Mouse (Mus musculus) MEL (cell line): Measurements from ENCODE around the gene Dctn1. TPM values are rescaled to one million over a fixed set of nuclear protein-coding genes. Genes with fewer than 3 reads are reported as not detected.

Source experiments
- DNase-seq: peaks from one replicate; pipeline ENCODE4 v3.0.0; 2011; ENCODE audit warnings: low read depth, low spot score
- H3K27ac ChIP-seq: 2 replicates; pipeline ENCODE4 v1.5.1; 2012; ENCODE audit warnings: low read depth, mild to moderate bottlenecking, control low read depth, low read length, moderate library complexity; ENCODE audit not compliant: control insufficient read depth
- H3K27me3 ChIP-seq, 2 experiments: fragments of 150-350 bp in 1 of 2; sonication (generic) in 1 of 2; 2 replicates each; pipeline ENCODE4 v1.6.1; 2012; ENCODE audit warnings: low read length in 2 of 2, mild to moderate bottlenecking in 2 of 2, improper control_type of control experiment in 1 of 2, moderate library complexity in 1 of 2; ENCODE audit not compliant: insufficient read depth in 2 of 2, control insufficient read depth in 1 of 2
- H3K36me3 ChIP-seq, 2 experiments: 2 replicates each; pipeline ENCODE4 v1.6.1; 2012 to 2014; ENCODE audit warnings: low read length in 2 of 2, improper control_type of control experiment in 1 of 2, inconsistent platforms in 1 of 2, mild to moderate bottlenecking in 1 of 2; ENCODE audit not compliant: insufficient read depth in 2 of 2, control insufficient read depth in 1 of 2
- H3K4me1 ChIP-seq, 2 experiments: fragments of 150-350 bp in 1 of 2; sonication (generic) in 1 of 2; 2 replicates each; pipeline ENCODE4 v1.6.1; 2012; ENCODE audit warnings: low read length in 2 of 2, improper control_type of control experiment in 1 of 2, mild to moderate bottlenecking in 1 of 2; ENCODE audit not compliant: insufficient read depth in 2 of 2, control insufficient read depth in 1 of 2
- H3K4me3 ChIP-seq, 2 experiments: fragments of 150-350 bp in 1 of 2; sonication (generic) in 1 of 2; 2 replicates each; pipeline ENCODE4 v1.5.1; 2012; ENCODE audit warnings: low read depth in 2 of 2, low read length in 2 of 2, mild to moderate bottlenecking in 2 of 2, moderate library complexity in 2 of 2, control low read depth in 1 of 2, improper control_type of control experiment in 1 of 2; ENCODE audit not compliant: control insufficient read depth in 1 of 2, insufficient read depth in 1 of 2
- H3K79me2 ChIP-seq: 2 replicates; pipeline ENCODE4 v1.6.1; 2012; ENCODE audit warnings: mild to moderate bottlenecking, low read length, moderate library complexity; ENCODE audit not compliant: control insufficient read depth, poor library complexity, insufficient read depth
- H3K9ac ChIP-seq: 2 replicates; pipeline ENCODE4 v1.6.1; 2012; ENCODE audit warnings: low read depth, mild to moderate bottlenecking, control low read depth, low read length, moderate library complexity; ENCODE audit not compliant: control insufficient read depth, poor library complexity, severe bottlenecking
- H3K9me3 ChIP-seq: fragments of 150-350 bp; sonication (generic); replicated peaks from 2 replicates; pipeline ENCODE4 v1.6.1; 2012; ENCODE audit warnings: mild to moderate bottlenecking, low read length, improper control_type of control experiment, moderate library complexity; ENCODE audit not compliant: insufficient read depth
- CHD2 ChIP-seq: IDR thresholded peaks from 2 replicates; pipeline ENCODE4 v1.6.1; 2011; ENCODE audit warnings: low read length, improper control_type of control experiment
- CTCF ChIP-seq, 3 experiments: IDR thresholded peaks in 2 of 3; conservative IDR thresholded peaks in 1 of 3; 2 replicates each; pipeline ENCODE4 v1.5.1; 2011 to 2012; ENCODE audit warnings: low read length in 3 of 3, low read depth in 2 of 3, mild to moderate bottlenecking in 2 of 3, improper control_type of control experiment in 1 of 3, inconsistent platforms in 1 of 3, mixed read lengths in 1 of 3, moderate library complexity in 1 of 3; ENCODE audit not compliant: control insufficient read depth in 1 of 3, insufficient read depth in 1 of 3, poor library complexity in 1 of 3, severe bottlenecking in 1 of 3
- ETS1 ChIP-seq: IDR thresholded peaks from 2 replicates; pipeline ENCODE4 v1.6.1; 2012; ENCODE audit warnings: low read depth, mild to moderate bottlenecking, inconsistent platforms, low read length, improper control_type of control experiment, moderate library complexity
- GABPA ChIP-seq: IDR thresholded peaks from 2 replicates; pipeline ENCODE4 v1.6.1; 2012; ENCODE audit warnings: low read depth, mild to moderate bottlenecking, inconsistent platforms, low read length, improper control_type of control experiment, moderate library complexity
- HCFC1 ChIP-seq: IDR thresholded peaks from 2 replicates; pipeline ENCODE4 v1.6.1; 2012; ENCODE audit warnings: low read depth, mild to moderate bottlenecking, inconsistent platforms, low read length, improper control_type of control experiment, moderate library complexity
- MAFK ChIP-seq: IDR thresholded peaks from 2 replicates; pipeline ENCODE4 v1.6.1; 2011; ENCODE audit warnings: low read depth, mild to moderate bottlenecking, low read length, improper control_type of control experiment, borderline replicate concordance
- MAX ChIP-seq: IDR thresholded peaks from 2 replicates; pipeline ENCODE4 v1.6.1; 2011; ENCODE audit warnings: low read length, improper control_type of control experiment
- MAZ ChIP-seq: IDR thresholded peaks from 2 replicates; pipeline ENCODE4 v1.6.1; 2012; ENCODE audit warnings: low read depth, mild to moderate bottlenecking, inconsistent platforms, low read length, improper control_type of control experiment
- MYB ChIP-seq: IDR thresholded peaks from 2 replicates; pipeline ENCODE4 v1.6.1; 2011; ENCODE audit warnings: mild to moderate bottlenecking, low read depth, low read length, improper control_type of control experiment
- MYC ChIP-seq: IDR thresholded peaks from 2 replicates; pipeline ENCODE4 v1.6.1; 2011; ENCODE audit warnings: low read depth, mild to moderate bottlenecking, low read length, improper control_type of control experiment, moderate library complexity
- NELFE ChIP-seq: IDR thresholded peaks from 2 replicates; pipeline ENCODE4 v1.6.1; 2011; ENCODE audit warnings: low read depth, low read length, improper control_type of control experiment
- NRF1 ChIP-seq: IDR thresholded peaks from 2 replicates; pipeline ENCODE4 v1.6.1; 2014; ENCODE audit warnings: low read depth, mild to moderate bottlenecking, inconsistent platforms, low read length, improper control_type of control experiment, moderate library complexity; ENCODE audit not compliant: poor library complexity, insufficient read depth, severe bottlenecking
- POLR2A ChIP-seq, 2 experiments: IDR thresholded peaks; 2 replicates each; pipeline ENCODE4 v1.6.1; 2011 to 2012; ENCODE audit warnings: low read length in 2 of 2, mild to moderate bottlenecking in 2 of 2, control low read depth in 1 of 2, improper control_type of control experiment in 1 of 2, low read depth in 1 of 2, moderate library complexity in 1 of 2; ENCODE audit not compliant: control insufficient read depth in 1 of 2, insufficient read depth in 1 of 2, poor library complexity in 1 of 2
- POLR2AphosphoS5 ChIP-seq: IDR thresholded peaks from 2 replicates; pipeline ENCODE4 v1.6.1; 2012; ENCODE audit warnings: low read depth, borderline replicate concordance, mild to moderate bottlenecking, inconsistent platforms, low read length, moderate library complexity, mixed read lengths
- RAD21 ChIP-seq: IDR thresholded peaks from 2 replicates; pipeline ENCODE4 v1.6.1; 2011; ENCODE audit warnings: mild to moderate bottlenecking, low read depth, low read length, improper control_type of control experiment
- RCOR1 ChIP-seq: IDR thresholded peaks from 2 replicates; pipeline ENCODE4 v1.6.1; 2012; ENCODE audit warnings: low read depth, mild to moderate bottlenecking, inconsistent platforms, low read length, improper control_type of control experiment
- SIN3A ChIP-seq: IDR thresholded peaks from 2 replicates; pipeline ENCODE4 v1.6.1; 2012; ENCODE audit warnings: low read length, improper control_type of control experiment, inconsistent platforms
- SMC3 ChIP-seq: IDR thresholded peaks from 2 replicates; pipeline ENCODE4 v1.6.1; 2011; ENCODE audit warnings: low read depth, low read length, improper control_type of control experiment
- TAL1 ChIP-seq: IDR thresholded peaks from 2 replicates; pipeline ENCODE4 v1.6.1; 2012; ENCODE audit warnings: mild to moderate bottlenecking, inconsistent platforms, low read length, moderate library complexity, mixed read lengths
- TCF12 ChIP-seq: IDR thresholded peaks from 2 replicates; pipeline ENCODE4 v1.6.1; 2014; ENCODE audit warnings: low read depth, mild to moderate bottlenecking, inconsistent platforms, low read length, improper control_type of control experiment, moderate library complexity
- USF1 ChIP-seq: IDR thresholded peaks from 2 replicates; pipeline ENCODE4 v1.6.1; 2014; ENCODE audit warnings: low read depth, mild to moderate bottlenecking, inconsistent platforms, low read length, improper control_type of control experiment, moderate library complexity
- ZC3H11A ChIP-seq: IDR thresholded peaks from 2 replicates; pipeline ENCODE4 v1.6.1; 2012; ENCODE audit warnings: low read depth, mild to moderate bottlenecking, inconsistent platforms, low read length, improper control_type of control experiment
- ZMIZ1 ChIP-seq: IDR thresholded peaks from 2 replicates; pipeline ENCODE4 v1.6.1; 2012; ENCODE audit warnings: low read depth, mild to moderate bottlenecking, inconsistent platforms, low read length, improper control_type of control experiment, moderate library complexity
- polyA plus RNA-seq, 2 experiments: library from polyadenylated mRNA; stranded (reverse) in 1 of 2; unstranded in 1 of 2; fragments of >175 nt in 1 of 2; fragments of >200 nt in 1 of 2; gene quantifications; 2 replicates each; pipeline versions ENCODE4 v1.2.1 to v1.2.4; 2012; ENCODE audit warnings: low replicate concordance in 2 of 2, low read depth in 1 of 2; ENCODE audit not compliant: insufficient read length in 2 of 2, insufficient read depth in 1 of 2, missing spikeins in 1 of 2
- total RNA-seq: library from RNA; depleted of rRNA; stranded (reverse); fragments of 300-350 nt; gene quantifications from 2 replicates; pipeline ENCODE4 v1.2.3, GENCODE M21; 2012

The Dctn1 gene
- total and polyA plus RNA-seq, 3 experiments, result 23.3 to 81.9 TPM; not detected in 1

DNA sequence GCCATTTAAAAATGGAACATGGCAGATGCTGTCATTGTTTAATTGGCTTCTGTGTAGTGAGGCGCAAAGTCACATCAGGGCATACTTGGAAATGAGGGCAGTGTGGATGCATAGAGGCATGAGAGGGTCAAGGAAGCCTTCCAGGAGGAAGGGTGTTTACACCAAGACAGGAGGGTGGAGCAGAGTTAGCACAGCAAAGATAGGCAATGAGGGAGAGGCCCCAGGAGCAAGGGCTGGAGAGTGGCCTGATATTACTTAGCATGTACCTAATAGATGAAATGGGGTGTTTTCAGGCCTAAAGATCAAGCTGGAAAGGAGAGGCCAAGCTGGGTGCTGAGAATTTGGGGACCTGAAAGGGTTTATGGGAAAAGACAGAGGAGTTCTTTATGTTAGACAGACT is 80.3 kb downstream of the Dctn1 start:
- Histone ChIP-seq H3K9me3 (no peaks in the 10 kb centered on the region), H3K4me1 (no peaks in the 10 kb centered on the region), H3K9ac (no peak overlapping the region), H3K27ac (no peak overlapping the region), H3K36me3 (no peaks in the 10 kb centered on the region), H3K4me3 (no peak overlapping the region), H3K79me2 (no peaks in the 10 kb centered on the region), H3K27me3 (peaks cover 5 to 7% of the 10 kb centered on the region in 2 experiments)
- DNase-seq, result no peak
- no peak for TF ChIP-seq MAX
- TF ChIP-seq HCFC1, result no peak
- no peak for TF ChIP-seq CHD2
- no peak for TF ChIP-seq NELFE
- no peak for TF ChIP-seq POLR2A (IDR thresholded peaks at IDR 0.05; ENCODE audit: control insufficient read depth in 1 of 2, insufficient read depth in 1 of 2, low read depth in 1 of 2, low read length in 2 of 2, poor library complexity in 1 of 2)
- TF ChIP-seq MAZ, result no peak
- TF ChIP-seq TCF12, result no peak
- TF ChIP-seq NRF1, result no peak
- no peak for TF ChIP-seq MYC
- no peak for TF ChIP-seq RAD21
- no peak for TF ChIP-seq GABPA
- no peak for TF ChIP-seq ETS1
- no peak for TF ChIP-seq MYB

- Histone ChIP-seq H3K4me3 (no peak overlapping the region), H3K27ac (no peak overlapping the region), H3K79me2 (no peaks in the 10 kb centered on the region), H3K9me3 (no peaks in the 10 kb centered on the region), H3K4me1 (no peaks in the 10 kb centered on the region), H3K36me3 (no peaks in the 10 kb centered on the region), H3K9ac (no peak overlapping the region), H3K27me3 (peaks cover 7 to 12% of the 10 kb centered on the region in 2 experiments)
- no peak for TF ChIP-seq NELFE
- TF ChIP-seq SMC3, result no peak
- no peak for TF ChIP-seq POLR2AphosphoS5
- TF ChIP-seq HCFC1, result no peak
- no peak for DNase-seq
Observed at GRCm38 (mm10) chr6:83246750-83247149, 81.0 kb downstream of the Dctn1 start.

GRCm38 (mm10) chr6:83247153-83247552 is 81.4 kb downstream of the Dctn1 start:
- H3K36me3 ChIP-seq, result no peaks in the 10 kb centered on the region
- peaks cover 7 to 12% of the 10 kb centered on the region in 2 experiments for H3K27me3 ChIP-seq
- H3K9ac ChIP-seq, result no peak overlapping the region
- H3K9me3 ChIP-seq, result no peaks in the 10 kb centered on the region
- TF ChIP-seq ZMIZ1 (no peak), TAL1 (no peak), SIN3A (no peak), RAD21 (no peak), CHD2 (no peak), POLR2AphosphoS5 (no peak), MYC (no peak), MAFK (no peak), CTCF (IDR thresholded peaks at IDR 0.05 in 2 of 3, conservative IDR thresholded peaks at IDR 0.05 in 1 of 3; ENCODE audit: control insufficient read depth in 1 of 3, insufficient read depth in 1 of 3, low read depth in 2 of 3, low read length in 3 of 3, poor library complexity in 1 of 3, severe bottlenecking in 1 of 3) (no peak), ETS1 (no peak), ZC3H11A (no peak), MYB (no peak), USF1 (no peak), RCOR1 (no peak), SMC3 (no peak), MAZ (no peak)
- H3K79me2 ChIP-seq, result no peaks in the 10 kb centered on the region
- no peaks in the 10 kb centered on the region for H3K4me1 ChIP-seq
- no peak overlapping the region for H3K4me3 ChIP-seq
- DNase-seq, result no peak
- no peak overlapping the region for H3K27ac ChIP-seq
